Mouse (Mus musculus) hindbrain, embryonic 12.5 days (tissue): Measurements from ENCODE around the gene Daxx. TPM values are rescaled to one million over a fixed set of nuclear protein-coding genes. Genes with fewer than 3 reads are reported as not detected.

Experiments used
- ATAC-seq: fragments of 200-750 bp; cut with Nextera tagmentation; 2 replicates; pipeline ENCODE4 v1.8.0; 2017; ENCODE audit warnings: moderate TSS enrichment; ENCODE audit not compliant: low FRiP score
- H3K27ac ChIP-seq: fragments of 300-500 bp; sonication (generic); 2 replicates; pipeline ENCODE4 v1.5.1; 2016; ENCODE audit warnings: mild to moderate bottlenecking
- H3K27me3 ChIP-seq: fragments of 300-500 bp; sonication (generic); 2 replicates; pipeline ENCODE4 v1.6.1; 2016; ENCODE audit warnings: mild to moderate bottlenecking
- H3K36me3 ChIP-seq: fragments of 300-500 bp; sonication (generic); 2 replicates; pipeline ENCODE4 v1.6.1; 2016; ENCODE audit warnings: mild to moderate bottlenecking
- H3K4me1 ChIP-seq: fragments of 300-500 bp; sonication (generic); 2 replicates; pipeline ENCODE4 v1.6.1; 2016
- H3K4me2 ChIP-seq: fragments of 300-500 bp; sonication (generic); replicated peaks from 2 replicates; pipeline ENCODE4 v1.6.1; 2016; ENCODE audit warnings: mild to moderate bottlenecking
- H3K4me3 ChIP-seq: fragments of 300-500 bp; sonication (generic); 2 replicates; pipeline ENCODE4 v1.5.1; 2016; ENCODE audit warnings: mild to moderate bottlenecking
- H3K9ac ChIP-seq: fragments of 300-500 bp; sonication (generic); 2 replicates; pipeline ENCODE4 v1.6.1; 2016; ENCODE audit warnings: mild to moderate bottlenecking, moderate library complexity
- H3K9me3 ChIP-seq: fragments of 300-500 bp; sonication (generic); replicated peaks from 2 replicates; pipeline ENCODE4 v1.6.1; 2016; ENCODE audit warnings: mild to moderate bottlenecking
- WGBS: fragments of 180-500 bp; shearing (Covaris S2); methylation state at CpG from one replicate; pipeline ENCODE4 v1.1.7; 2016; 5-methylcytosine and 5-hydroxymethylcytosine counted together
- polyA plus RNA-seq: library from polyadenylated mRNA; unstranded; fragments of >200 nt; fragmentation: Nextera tagmentation; extraction: Ambion mirVana; gene quantifications from 2 replicates; pipeline ENCODE4 v1.2.1, GENCODE M21; 2016

Gene Daxx
- polyA plus RNA-seq, 1 experiment from 2014 or later = 55.5 TPM

GRCm38 (mm10) chr17:33929371-33930279 lies 20.4 kb downstream of the Daxx start, which contains the start of gene Rgl2:
Gene Rgl2, plus strand, starts transcription at chr17:33929543.
- Histone ChIP-seq H3K36me3 (peaks cover 36% of the 10 kb centered on the region), H3K27ac (peak within 1 kb of the TSS; percentile 96), H3K4me3 (peak within 1 kb of the TSS; percentile 87), H3K9ac (peak within 1 kb of the TSS; percentile 94), H3K27me3 (no peaks in the 10 kb centered on the region), H3K9me3 (no peaks in the 10 kb centered on the region), H3K4me2 (peak within 1 kb of the TSS; percentile 98), H3K4me1 (peaks cover 25% of the 10 kb centered on the region)
- whole genome bisulfite sequencing = under 1% methylated on average over 77 of the region's 80 CpGs
- ATAC-seq = peak; percentile 80

- Histone ChIP-seq H3K36me3 (peaks cover 41% of the 10 kb centered on the region), H3K4me2 (peak overlapping the region; percentile 98), H3K27me3 (no peaks in the 10 kb centered on the region), H3K4me1 (peaks cover 25% of the 10 kb centered on the region), H3K9ac (peak overlapping the region; percentile 94), H3K9me3 (no peaks in the 10 kb centered on the region), H3K4me3 (peak overlapping the region; percentile 87), H3K27ac (peak overlapping the region; percentile 96)
- whole genome bisulfite sequencing = under 1% methylated on average over 44 of the region's 45 CpGs
- ATAC-seq = 0 out of 2 replicates have a peak, but pooled peaks have one; percentile 8
Observed at GRCm38 (mm10) chr17:33930280-33931158, 21.3 kb downstream of the Daxx start.

DNA sequence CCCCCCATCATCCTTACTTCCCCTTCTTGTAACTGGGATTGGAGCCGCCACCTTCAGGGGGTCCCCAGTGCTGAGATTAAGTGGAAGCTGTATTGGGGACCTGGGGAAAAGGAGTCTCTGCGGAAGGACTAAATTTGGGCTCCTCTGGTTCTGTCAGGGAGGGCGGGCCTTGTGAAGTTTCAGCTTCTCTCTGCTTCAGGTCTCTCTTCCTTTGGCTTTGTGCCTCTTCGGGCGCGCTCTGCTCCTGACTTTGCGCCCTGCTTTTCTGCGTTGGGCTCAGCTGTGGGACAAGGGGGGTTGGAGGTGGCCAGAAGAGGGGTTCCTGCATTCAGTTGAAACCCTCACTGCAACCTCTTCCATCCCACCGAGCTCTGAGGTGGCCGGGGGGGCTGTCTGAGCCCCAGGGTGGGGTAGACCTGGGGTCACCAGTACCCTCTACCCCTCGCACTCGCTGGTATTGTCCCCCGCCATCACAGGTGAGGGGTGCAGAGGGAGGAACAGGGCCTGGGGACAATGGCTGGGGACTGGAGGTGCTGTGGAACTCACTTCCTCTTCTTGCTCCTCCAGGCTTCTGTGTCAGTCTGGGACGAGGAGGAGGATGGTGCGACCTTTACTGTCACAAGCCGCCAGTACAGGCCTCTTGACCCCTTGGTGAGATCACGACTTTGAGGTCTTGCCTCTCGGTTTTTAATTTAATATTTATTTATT lies 22.1 kb downstream of the Daxx start:
- peaks cover 40% of the 10 kb centered on the region for H3K36me3 ChIP-seq
- 40% methylated on average over 18 of the region's 18 CpGs for WGBS

GRCm38 (mm10) chr17:33931947-33932346 lies 22.7 kb downstream of the Daxx start:
- Histone ChIP-seq H3K4me2 (no peak overlapping the region), H3K27me3 (no peaks in the 10 kb centered on the region), H3K9ac (no peak overlapping the region), H3K27ac (no peak overlapping the region), H3K36me3 (peaks cover 42% of the 10 kb centered on the region), H3K4me3 (no peak overlapping the region), H3K9me3 (no peaks in the 10 kb centered on the region), H3K4me1 (peaks cover 25% of the 10 kb centered on the region)
- ATAC-seq = no peak
- 89% methylated on average over 11 of the region's 11 CpGs for WGBS

More for the DNA sequence above, 22.1 kb downstream of the Daxx start:
- Histone ChIP-seq H3K4me3 (peak overlapping the region; percentile 87), H3K4me2 (peak overlapping the region; percentile 98), H3K9ac (peak overlapping the region; percentile 94), H3K4me1 (peaks cover 25% of the 10 kb centered on the region), H3K27ac (no peak overlapping the region), H3K9me3 (no peaks in the 10 kb centered on the region), H3K27me3 (no peaks in the 10 kb centered on the region)
- ATAC-seq = no peak

- Histone ChIP-seq H3K27ac (no peak overlapping the region), H3K9me3 (no peaks in the 10 kb centered on the region), H3K9ac (no peak overlapping the region), H3K36me3 (peaks cover 47% of the 10 kb centered on the region), H3K4me2 (no peak overlapping the region), H3K4me3 (no peak overlapping the region), H3K4me1 (peaks cover 24% of the 10 kb centered on the region), H3K27me3 (no peaks in the 10 kb centered on the region)
- WGBS = 85% methylated on average over 14 of the region's 14 CpGs
- ATAC-seq = no peak
Observed at GRCm38 (mm10) chr17:33932448-33932847, 23.2 kb downstream of the Daxx start.

DNA sequence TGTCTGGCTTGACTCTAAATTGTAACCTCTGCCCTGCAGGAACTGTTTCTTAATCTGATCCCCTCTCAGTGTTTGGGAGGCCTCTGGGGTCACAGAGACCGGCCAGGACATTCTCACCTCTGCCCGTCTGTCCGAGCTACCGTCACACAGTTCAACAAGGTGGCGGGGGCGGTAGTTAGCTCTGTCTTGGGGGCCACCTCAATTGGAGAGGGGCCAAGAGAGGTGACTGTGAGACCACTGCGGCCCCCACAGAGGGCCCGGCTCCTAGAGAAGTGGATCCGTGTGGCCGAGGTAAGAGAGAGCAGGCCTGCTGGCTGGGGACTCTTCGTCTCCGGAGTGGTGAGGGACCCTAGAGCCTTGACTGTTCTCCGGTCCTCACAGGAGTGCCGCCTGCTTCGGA lies 23.8 kb downstream of the Daxx start:
- H3K27me3 ChIP-seq = no peaks in the 10 kb centered on the region
- no peak overlapping the region for H3K4me2 ChIP-seq
- no peak overlapping the region for H3K27ac ChIP-seq
- peaks cover 19% of the 10 kb centered on the region for H3K4me1 ChIP-seq
- peaks cover 49% of the 10 kb centered on the region for H3K36me3 ChIP-seq
- no peak overlapping the region for H3K4me3 ChIP-seq
- 92% methylated on average over 15 of the region's 15 CpGs for WGBS
- no peak for ATAC-seq
- H3K9me3 ChIP-seq = no peaks in the 10 kb centered on the region
- no peak overlapping the region for H3K9ac ChIP-seq

GRCm38 (mm10) chr17:33935422-33936055 lies 26.3 kb downstream of the Daxx start:
- peaks cover 21% of the 10 kb centered on the region for H3K4me1 ChIP-seq
- WGBS = 89% methylated on average over 21 of the region's 21 CpGs
- H3K36me3 ChIP-seq = peaks cover 56% of the 10 kb centered on the region
- no peak overlapping the region for H3K4me2 ChIP-seq
- no peaks in the 10 kb centered on the region for H3K27me3 ChIP-seq
- H3K9ac ChIP-seq = no peak overlapping the region
- no peak overlapping the region for H3K4me3 ChIP-seq
- H3K9me3 ChIP-seq = no peaks in the 10 kb centered on the region
- H3K27ac ChIP-seq = no peak overlapping the region
- no peak for ATAC-seq

DNA sequence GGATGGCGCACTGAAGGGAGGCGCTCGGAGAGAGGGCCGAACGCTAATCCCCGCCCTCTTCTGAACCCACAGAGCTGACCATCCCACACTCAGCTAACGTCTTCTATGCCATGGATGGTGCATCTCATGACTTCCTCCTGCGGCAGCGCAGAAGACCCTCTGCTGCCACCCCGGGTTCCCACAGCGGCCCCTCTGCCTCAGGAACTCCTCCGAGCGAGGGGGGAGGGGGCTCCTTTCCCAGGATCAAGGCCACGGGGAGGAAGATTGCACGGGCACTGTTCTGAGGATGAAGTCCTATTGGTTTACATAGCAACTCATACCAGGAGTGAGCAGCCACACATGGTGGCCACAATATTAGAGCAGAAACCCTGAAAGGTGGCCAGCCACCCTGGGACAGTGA lies 27.8 kb downstream of the Daxx start:
- 82% methylated on average over 15 of the region's 15 CpGs for WGBS
- Histone ChIP-seq H3K27ac (no peak overlapping the region), H3K4me2 (no peak overlapping the region), H3K4me3 (0 out of 2 replicates have a peak overlapping the region, but pooled peaks have one; percentile 1), H3K9ac (no peak overlapping the region; the same call in 1 of the 2 replicates), H3K36me3 (peaks cover 54% of the 10 kb centered on the region), H3K4me1 (peaks cover 22% of the 10 kb centered on the region), H3K9me3 (no peaks in the 10 kb centered on the region), H3K27me3 (no peaks in the 10 kb centered on the region)
- ATAC-seq = no peak

DNA sequence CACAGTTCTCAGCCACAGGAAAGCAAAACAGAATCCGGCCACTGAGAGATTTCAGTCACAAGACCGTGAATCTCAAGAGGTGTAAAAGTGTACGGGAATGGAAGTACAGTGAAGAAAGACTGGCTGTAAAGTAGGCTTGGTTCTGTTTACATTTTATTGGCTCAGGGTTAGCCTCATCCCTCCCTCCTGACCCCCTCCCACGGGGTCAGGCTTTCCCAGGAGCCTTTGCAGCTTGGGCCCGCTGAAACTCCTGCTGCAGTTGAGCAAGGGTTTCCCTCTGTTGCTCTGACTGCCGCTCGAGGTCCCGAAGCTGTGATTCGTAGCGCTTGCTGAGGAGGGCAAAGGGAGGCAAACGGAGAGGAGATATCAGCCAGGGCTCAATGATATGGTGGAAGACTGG lies 29.6 kb downstream of the Daxx start:
- Histone ChIP-seq H3K4me2 (peak overlapping the region; percentile 97; the same call in 1 of the 2 replicates), H3K4me3 (peak overlapping the region; percentile 84; the same call in 1 of the 2 replicates), H3K36me3 (peaks cover 49% of the 10 kb centered on the region), H3K27me3 (no peaks in the 10 kb centered on the region), H3K9me3 (no peaks in the 10 kb centered on the region), H3K27ac (no peak overlapping the region), H3K4me1 (peaks cover 23% of the 10 kb centered on the region), H3K9ac (no peak overlapping the region)
- no peak for ATAC-seq
- WGBS = 82% methylated on average over 11 of the region's 11 CpGs

DNA sequence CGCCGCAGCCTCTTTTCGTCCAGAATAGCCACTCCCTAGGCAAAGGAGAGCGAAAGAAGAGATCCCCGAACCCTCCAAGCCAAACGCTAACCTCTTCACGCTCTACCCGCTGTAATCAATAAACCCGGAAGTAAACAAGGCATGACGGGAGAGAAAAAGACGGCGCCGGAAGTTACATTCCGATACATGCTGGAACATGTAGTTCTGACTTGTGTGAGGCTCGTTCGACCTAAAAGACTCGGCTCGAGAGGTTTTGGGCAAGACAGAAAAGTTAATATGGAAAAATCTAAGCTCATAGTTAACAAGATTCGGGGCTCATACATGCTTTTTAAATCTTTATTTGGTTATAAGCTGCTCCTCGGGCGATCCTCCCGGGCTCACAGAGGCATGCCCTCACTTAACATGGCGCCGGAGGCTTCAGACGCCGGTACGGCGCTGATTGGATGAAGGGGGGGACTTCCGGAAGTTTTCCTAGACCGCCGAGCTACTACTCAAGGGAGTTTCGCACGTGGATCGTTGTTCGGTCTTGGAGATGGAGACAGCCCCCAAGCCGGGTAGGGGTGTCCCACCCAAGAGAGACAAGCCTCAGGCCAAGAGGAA lies 31.1 kb downstream of the Daxx start, which contains the start of the genes Pfdn6 and Wdr46:
Gene Pfdn6, minus strand, starts transcription at position 138 of the 600 bp plus-strand sequence.
Gene Wdr46, plus strand, starts transcription at position 455 of the 600 bp plus-strand sequence.
- peak within 1 kb of the TSS; percentile 84 for H3K4me3 ChIP-seq
- no peaks in the 10 kb centered on the region for H3K27me3 ChIP-seq
- H3K4me2 ChIP-seq = peak within 1 kb of the TSS; percentile 97
- H3K27ac ChIP-seq = no peak within 1 kb of the TSS
- H3K9me3 ChIP-seq = no peaks in the 10 kb centered on the region
- ATAC-seq = peak; percentile 90
- WGBS = under 1% methylated on average over 36 of the region's 36 CpGs
- peak within 1 kb of the TSS; percentile 90 for H3K9ac ChIP-seq
- H3K4me1 ChIP-seq = peaks cover 23% of the 10 kb centered on the region
- peaks cover 50% of the 10 kb centered on the region for H3K36me3 ChIP-seq

GRCm38 (mm10) chr17:33940981-33941380 lies 31.8 kb downstream of the Daxx start:
- no peaks in the 10 kb centered on the region for H3K9me3 ChIP-seq
- H3K27ac ChIP-seq = no peak overlapping the region
- H3K4me2 ChIP-seq = peak overlapping the region; percentile 97
- H3K36me3 ChIP-seq = peaks cover 50% of the 10 kb centered on the region
- H3K4me3 ChIP-seq = peak overlapping the region; percentile 84
- H3K9ac ChIP-seq = peak overlapping the region; percentile 90
- peak; percentile 18 for ATAC-seq
- WGBS = 2% methylated on average over 26 of the region's 26 CpGs
- no peaks in the 10 kb centered on the region for H3K27me3 ChIP-seq
- H3K4me1 ChIP-seq = peaks cover 23% of the 10 kb centered on the region
